Mouse (Mus musculus): Measurements from ENCODE around the gene Ptprf. TPM values are rescaled to one million over a fixed set of nuclear protein-coding genes. Genes with fewer than 3 reads are reported as not detected.

The Ptprf gene
- polyA plus RNA-seq, 1 experiment = 7.6 TPM

DNA sequence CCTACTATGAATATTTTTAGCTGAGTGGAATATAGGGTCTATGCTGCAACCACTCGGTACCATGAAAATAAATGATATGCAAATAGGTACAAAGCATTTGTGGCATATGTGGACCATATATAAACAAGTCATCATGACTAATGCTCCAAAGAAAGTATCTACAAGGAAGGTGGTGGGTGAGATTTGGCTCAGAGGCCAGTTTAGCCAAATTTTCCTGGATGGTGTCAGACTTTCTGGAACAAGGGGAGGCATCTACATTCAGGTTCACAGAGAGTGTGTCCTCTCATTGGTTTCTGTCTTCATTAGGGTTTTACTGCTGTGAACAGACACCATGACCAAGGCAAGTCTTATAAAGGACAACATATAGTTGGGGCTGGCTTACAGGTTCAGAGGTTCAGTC, 19.3 kb upstream of the Ptprf start:
- H3K4me2 ChIP-seq (ENCODE audit: low read depth) = no peak overlapping the region
- H3K4me3 ChIP-seq = no peak overlapping the region
- H3K27me3 ChIP-seq (ENCODE audit: control insufficient read depth, insufficient read depth, insufficient read length) = peaks cover 39% of the 10 kb centered on the region
- TF ChIP-seq MYOD1 (IDR thresholded peaks at IDR 0.05; ENCODE audit: control insufficient read depth in 1 of 3, insufficient read length in 2 of 3, low read depth in 2 of 3) = no peak
- no peak for TF ChIP-seq TCF3 (IDR thresholded peaks at IDR 0.05; ENCODE audit: insufficient read length, low read depth)
- no peak for TF ChIP-seq POLR2A (IDR thresholded peaks at IDR 0.05; ENCODE audit: insufficient read length, low read depth)
- no peak for TF ChIP-seq TCF12 (IDR thresholded peaks at IDR 0.05; ENCODE audit: insufficient read depth, poor library complexity, severe bottlenecking)
- TF ChIP-seq POLR2AphosphoS2 (IDR thresholded peaks at IDR 0.05; ENCODE audit: insufficient read length, low read depth) = no peak
- TF ChIP-seq MAX (IDR thresholded peaks at IDR 0.05; ENCODE audit: low read depth) = no peak
- no peak for TF ChIP-seq SRF (IDR thresholded peaks at IDR 0.05; ENCODE audit: control insufficient read depth, insufficient read length, low read depth)
- TF ChIP-seq USF1 (IDR thresholded peaks at IDR 0.05; ENCODE audit: low read depth) = no peak
- no peak for TF ChIP-seq MYOG (IDR thresholded peaks at IDR 0.05; ENCODE audit: control insufficient read depth in 1 of 3, insufficient read depth in 1 of 3, insufficient read length in 2 of 3, low read depth in 2 of 3)
- TF ChIP-seq E2F4 (IDR thresholded peaks at IDR 0.05; ENCODE audit: insufficient read depth) = no peak
- no peak for TF ChIP-seq CEBPB (IDR thresholded peaks at IDR 0.05; ENCODE audit: insufficient read depth, poor library complexity, severe bottlenecking)
- TF ChIP-seq REST (IDR thresholded peaks at IDR 0.05; ENCODE audit: insufficient read depth, insufficient read length) = no peak
- no peaks in the 10 kb centered on the region for H3K79me2 ChIP-seq (ENCODE audit: control insufficient read depth, insufficient read depth)
- H3K36me3 ChIP-seq (ENCODE audit: control insufficient read depth, insufficient read depth) = no peaks in the 10 kb centered on the region
- H3ac ChIP-seq (ENCODE audit: control insufficient read depth, insufficient read length) = no peak overlapping the region

DNA sequence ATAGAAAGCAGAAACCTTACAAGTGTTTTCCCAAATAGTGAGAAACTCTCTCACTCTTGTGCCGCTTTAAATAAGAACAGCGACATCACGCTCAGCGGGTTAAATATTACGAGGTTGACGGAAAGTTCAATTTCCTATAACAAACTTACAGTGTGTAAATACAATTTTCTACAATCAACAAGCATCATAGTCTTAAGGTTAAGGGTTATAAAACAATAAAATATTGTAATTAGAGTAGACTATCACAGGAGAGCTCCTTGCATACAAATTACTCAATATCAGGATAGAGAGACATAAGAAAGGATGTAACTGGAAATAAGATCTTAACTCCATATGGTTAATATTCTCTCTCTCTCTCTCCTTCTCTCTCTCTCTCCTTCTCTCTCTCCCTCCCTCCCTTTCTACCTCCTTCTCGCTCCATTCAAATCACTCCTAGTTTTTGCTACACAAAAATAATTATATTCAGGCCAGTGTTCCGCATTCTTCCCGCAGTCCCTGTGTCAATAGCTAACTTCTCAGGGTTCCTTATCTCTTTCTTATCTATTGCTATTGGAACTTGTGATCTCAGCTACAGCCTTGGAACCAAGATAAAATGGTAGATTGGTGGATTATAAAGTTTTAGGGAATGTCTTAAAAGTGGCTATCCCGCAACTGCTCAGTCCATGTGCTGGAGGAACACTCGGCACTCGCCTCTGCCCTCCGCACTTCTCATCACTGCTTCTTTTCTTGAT, 16.5 kb upstream of the Ptprf start:
- H3K27me3 ChIP-seq (ENCODE audit: control insufficient read depth, insufficient read depth, insufficient read length) = peaks cover 34% of the 10 kb centered on the region
- no peaks in the 10 kb centered on the region for H3K36me3 ChIP-seq (ENCODE audit: control insufficient read depth, insufficient read depth)
- no peak overlapping the region for H3K4me2 ChIP-seq (ENCODE audit: low read depth)
- no peak for TF ChIP-seq TCF12 (IDR thresholded peaks at IDR 0.05; ENCODE audit: insufficient read depth, poor library complexity, severe bottlenecking)
- TF ChIP-seq USF1 (IDR thresholded peaks at IDR 0.05; ENCODE audit: low read depth) = no peak
- no peak for TF ChIP-seq SRF (IDR thresholded peaks at IDR 0.05; ENCODE audit: control insufficient read depth, insufficient read length, low read depth)
- TF ChIP-seq MAX (IDR thresholded peaks at IDR 0.05; ENCODE audit: low read depth) = no peak
- no peak for TF ChIP-seq REST (IDR thresholded peaks at IDR 0.05; ENCODE audit: insufficient read depth, insufficient read length)
- no peak for TF ChIP-seq POLR2AphosphoS2 (IDR thresholded peaks at IDR 0.05; ENCODE audit: insufficient read length, low read depth)
- no peak for TF ChIP-seq E2F4 (IDR thresholded peaks at IDR 0.05; ENCODE audit: insufficient read depth)
- TF ChIP-seq CEBPB (IDR thresholded peaks at IDR 0.05; ENCODE audit: insufficient read depth, poor library complexity, severe bottlenecking) = no peak
- no peak for TF ChIP-seq MYOD1 (IDR thresholded peaks at IDR 0.05; ENCODE audit: control insufficient read depth in 1 of 3, insufficient read length in 2 of 3, low read depth in 2 of 3)
- TF ChIP-seq TCF3 (IDR thresholded peaks at IDR 0.05; ENCODE audit: insufficient read length, low read depth) = no peak
- TF ChIP-seq POLR2A (IDR thresholded peaks at IDR 0.05; ENCODE audit: insufficient read length, low read depth) = no peak
- TF ChIP-seq MYOG (IDR thresholded peaks at IDR 0.05; ENCODE audit: control insufficient read depth in 1 of 3, insufficient read depth in 1 of 3, insufficient read length in 2 of 3, low read depth in 2 of 3) = no peak
- H3K4me3 ChIP-seq = no peak overlapping the region
- H3K79me2 ChIP-seq (ENCODE audit: control insufficient read depth, insufficient read depth) = no peaks in the 10 kb centered on the region
- no peak overlapping the region for H3ac ChIP-seq (ENCODE audit: control insufficient read depth, insufficient read length)

DNA sequence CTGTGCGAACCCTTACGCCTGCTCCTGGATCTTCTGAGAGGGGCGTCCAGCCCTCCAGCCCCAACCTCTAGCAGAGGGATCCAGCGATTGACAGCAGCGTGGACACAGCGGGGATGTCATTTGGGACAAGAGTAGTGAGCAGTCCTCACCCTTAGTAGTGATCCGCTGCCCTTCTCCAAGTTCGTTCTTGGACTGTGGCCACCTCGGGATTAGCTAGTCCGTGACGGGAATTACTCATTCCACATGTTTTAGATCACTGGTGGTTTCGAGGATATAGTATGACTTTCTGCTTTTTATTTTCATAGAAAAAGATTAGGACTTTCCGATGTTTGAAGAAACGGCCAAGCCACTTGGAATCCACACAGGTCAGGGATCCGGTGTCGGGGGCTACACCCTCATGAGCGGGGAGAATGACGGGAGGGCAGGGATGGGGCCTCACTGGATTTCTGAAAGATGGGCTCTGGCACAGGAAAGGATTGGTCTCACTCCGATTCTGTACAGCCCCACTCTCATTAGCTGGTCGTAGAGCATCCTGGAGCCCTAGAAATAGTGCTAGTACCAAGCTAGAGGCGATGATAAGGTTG, 15.0 kb upstream of the Ptprf start:
- H3K36me3 ChIP-seq (ENCODE audit: control insufficient read depth, insufficient read depth) = no peaks in the 10 kb centered on the region
- no peak overlapping the region for H3ac ChIP-seq (ENCODE audit: control insufficient read depth, insufficient read length)
- TF ChIP-seq USF1 (IDR thresholded peaks at IDR 0.05; ENCODE audit: low read depth) (no peak), MAX (IDR thresholded peaks at IDR 0.05; ENCODE audit: low read depth) (no peak), MYOD1 (IDR thresholded peaks at IDR 0.05; ENCODE audit: control insufficient read depth in 1 of 3, insufficient read length in 2 of 3, low read depth in 2 of 3) (no peak), REST (IDR thresholded peaks at IDR 0.05; ENCODE audit: insufficient read depth, insufficient read length) (no peak), MYOG (IDR thresholded peaks at IDR 0.05; ENCODE audit: control insufficient read depth in 1 of 3, insufficient read depth in 1 of 3, insufficient read length in 2 of 3, low read depth in 2 of 3) (no peak), E2F4 (IDR thresholded peaks at IDR 0.05; ENCODE audit: insufficient read depth) (no peak), SRF (IDR thresholded peaks at IDR 0.05; ENCODE audit: control insufficient read depth, insufficient read length, low read depth) (no peak)
- H3K79me2 ChIP-seq (ENCODE audit: control insufficient read depth, insufficient read depth) = no peaks in the 10 kb centered on the region
- no peak overlapping the region for H3K4me2 ChIP-seq (ENCODE audit: low read depth)
- H3K4me3 ChIP-seq = no peak overlapping the region
- H3K27me3 ChIP-seq (ENCODE audit: control insufficient read depth, insufficient read depth, insufficient read length) = peaks cover 32% of the 10 kb centered on the region

DNA sequence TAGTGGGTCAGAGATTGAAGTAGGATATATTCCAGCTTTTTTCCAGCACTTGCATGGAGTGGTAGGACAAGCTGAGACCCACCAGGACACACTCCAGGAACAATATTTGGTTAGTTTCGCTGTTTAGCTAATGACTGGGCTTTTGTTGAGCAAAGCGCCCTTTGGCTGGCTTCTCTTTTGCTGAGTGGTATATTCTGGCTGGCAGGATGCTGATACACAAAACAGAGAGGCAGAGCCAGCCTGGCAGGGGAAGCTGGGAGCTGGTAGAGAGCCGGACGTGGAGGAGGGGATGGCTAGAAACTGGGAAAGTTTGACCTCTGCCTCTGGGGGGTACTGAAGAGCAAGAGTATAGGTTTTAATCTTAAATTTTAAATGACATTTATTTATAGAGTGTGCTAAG, 13.8 kb upstream of the Ptprf start:
- Histone ChIP-seq H3K79me2 (ENCODE audit: control insufficient read depth, insufficient read depth) (no peaks in the 10 kb centered on the region), H3K36me3 (ENCODE audit: control insufficient read depth, insufficient read depth) (no peaks in the 10 kb centered on the region), H3K4me3 (no peak overlapping the region), H3K27me3 (ENCODE audit: control insufficient read depth, insufficient read depth, insufficient read length) (peaks cover 30% of the 10 kb centered on the region), H3ac (ENCODE audit: control insufficient read depth, insufficient read length) (no peak overlapping the region), H3K4me2 (ENCODE audit: low read depth) (no peak overlapping the region)
- TF ChIP-seq SRF (IDR thresholded peaks at IDR 0.05; ENCODE audit: control insufficient read depth, insufficient read length, low read depth) (no peak), MYOG (IDR thresholded peaks at IDR 0.05; ENCODE audit: control insufficient read depth in 1 of 3, insufficient read depth in 1 of 3, insufficient read length in 2 of 3, low read depth in 2 of 3) (no peak), MYOD1 (IDR thresholded peaks at IDR 0.05; ENCODE audit: control insufficient read depth in 1 of 3, insufficient read length in 2 of 3, low read depth in 2 of 3) (no peak), TCF3 (IDR thresholded peaks at IDR 0.05; ENCODE audit: insufficient read length, low read depth) (no peak)

All from myocyte (in vitro differentiated cells).